Mouse (Mus musculus) brain, embryonic 14.5 days (tissue): ENCODE data around the gene Elmo2. TPM values are rescaled to one million over a fixed set of nuclear protein-coding genes. Genes with fewer than 3 reads are reported as not detected.

ENCODE experiments used
- DNase-seq: peaks from one replicate; pipeline ENCODE4 v3.0.0-alpha.2; 2011; ENCODE audit warnings: low read depth
- CTCF ChIP-seq: fragments of 200-500 bp; IDR thresholded peaks from 2 replicates; pipeline ENCODE4 v1.5.1; 2012; ENCODE audit warnings: inconsistent platforms, mild to moderate bottlenecking, moderate library complexity, borderline replicate concordance; ENCODE audit not compliant: insufficient read depth, insufficient read length; ENCODE audit errors: extremely low read depth
- POLR2A ChIP-seq: fragments of 200-500 bp; IDR thresholded peaks from 2 replicates; pipeline ENCODE4 v1.6.1; 2012; ENCODE audit warnings: mild to moderate bottlenecking, inconsistent platforms, borderline replicate concordance; ENCODE audit not compliant: poor library complexity, insufficient read depth, insufficient read length, severe bottlenecking; ENCODE audit errors: extremely low read depth
- polyA plus RNA-seq: library from polyadenylated mRNA; depleted of rRNA; stranded (reverse); fragments of >200 nt; gene quantifications from 2 replicates; pipeline ENCODE4 v1.2.3, GENCODE M21; 2012

Gene Elmo2
- polyA plus RNA-seq, 1 experiment: 114 TPM

DNA sequence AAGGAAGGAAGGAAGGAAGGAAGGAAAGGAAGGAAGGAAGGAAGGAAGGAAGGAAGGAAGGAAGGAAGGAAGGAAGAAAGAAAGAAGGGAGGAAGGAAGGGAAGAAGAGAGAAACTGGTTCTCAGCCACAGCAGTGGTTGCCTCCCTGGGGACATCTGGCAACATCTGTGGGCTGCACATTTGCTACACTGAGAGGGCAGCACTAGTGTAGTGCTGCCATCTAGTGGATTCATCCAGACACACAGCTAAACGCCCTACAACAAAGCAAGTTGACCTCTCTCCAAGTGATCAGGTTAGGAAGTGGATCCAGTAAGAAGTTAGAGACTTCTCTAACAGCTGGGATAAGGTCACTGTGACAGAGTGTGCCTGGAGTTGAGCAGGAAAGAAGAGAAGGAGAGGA lies 34.6 kb upstream of the Elmo2 start:
- TF ChIP-seq POLR2A (no peak), CTCF (peak; percentile 85)
- peak; percentile 87 for DNase-seq

DNA sequence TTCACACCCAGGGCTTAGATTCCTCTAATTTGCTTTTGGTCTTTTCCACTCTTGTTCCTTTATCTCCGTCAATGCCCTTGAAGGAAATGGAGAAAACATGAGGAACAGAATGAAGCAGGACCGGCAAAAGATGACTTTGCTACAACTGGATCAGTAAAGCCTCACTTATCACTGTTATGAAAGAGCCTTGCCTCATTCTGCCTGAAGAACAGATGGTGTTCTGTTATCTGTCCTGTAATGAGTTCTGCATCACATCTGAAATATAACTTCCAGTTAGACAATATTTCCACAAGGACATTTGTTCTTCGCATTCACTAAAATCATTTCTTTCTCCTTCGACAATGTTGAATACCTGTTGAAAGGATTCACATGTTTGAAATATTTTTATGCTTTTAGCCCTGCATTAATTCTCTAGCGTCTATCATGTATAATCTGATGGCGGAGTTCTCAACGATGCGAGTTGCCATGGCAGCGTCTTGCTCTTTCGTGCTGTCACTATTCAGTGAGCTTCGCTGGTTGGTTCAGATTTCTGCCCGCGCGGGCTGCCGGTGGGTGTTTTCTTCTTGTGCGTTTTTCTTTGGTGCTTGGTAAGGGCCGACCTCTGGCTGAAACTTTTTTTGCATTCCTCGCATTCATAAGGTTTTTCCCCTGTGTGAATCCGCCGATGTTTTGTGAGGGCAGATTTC lies 25.7 kb upstream of the Elmo2 start:
- TF ChIP-seq POLR2A (no peak), CTCF (no peak)
- DNase-seq: no peak

DNA sequence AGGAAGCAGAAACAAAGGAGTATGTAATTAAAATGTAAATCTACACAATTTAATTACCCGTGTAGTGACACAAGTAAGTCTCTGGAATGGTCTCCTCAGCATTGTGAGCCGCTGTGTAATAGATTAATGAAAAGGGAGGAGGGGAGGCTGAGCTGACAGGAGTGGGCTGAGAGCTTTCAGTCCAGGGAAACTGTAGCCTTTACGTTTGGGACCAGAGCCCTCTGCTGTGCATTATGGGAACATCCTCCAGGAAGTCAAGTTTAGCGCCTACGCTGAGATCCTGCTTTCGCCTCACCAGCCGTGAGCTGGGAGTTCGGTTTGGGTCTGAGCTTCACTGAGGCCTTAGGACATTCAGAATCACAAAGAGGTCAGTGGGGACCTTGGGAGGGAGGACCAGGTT lies 23.2 kb upstream of the Elmo2 start:
- TF ChIP-seq CTCF (peak; percentile 70), POLR2A (no peak)
- DNase-seq: peak; percentile 87

DNA sequence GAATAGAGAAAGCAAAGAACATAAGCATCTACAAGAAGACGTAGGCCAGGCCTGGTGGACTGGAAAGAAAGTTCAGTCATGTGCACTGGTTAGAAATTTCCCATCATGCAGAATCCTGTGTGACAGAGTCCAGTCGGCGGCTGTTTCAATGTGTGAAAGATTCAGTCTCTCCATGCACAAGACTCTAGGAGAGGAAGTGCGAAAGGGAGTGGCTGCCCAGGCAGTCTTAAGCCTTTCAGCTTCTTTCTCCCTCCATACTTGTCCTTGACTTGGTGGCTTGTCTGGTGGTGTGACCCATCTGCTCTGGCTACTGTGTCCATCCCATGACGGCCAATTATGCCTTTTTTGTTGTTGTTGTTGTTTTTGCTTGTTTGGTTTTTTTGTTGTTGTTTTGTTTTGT lies 19.9 kb upstream of the Elmo2 start:
- DNase-seq: no peak
- TF ChIP-seq POLR2A (no peak), CTCF (no peak)

DNA sequence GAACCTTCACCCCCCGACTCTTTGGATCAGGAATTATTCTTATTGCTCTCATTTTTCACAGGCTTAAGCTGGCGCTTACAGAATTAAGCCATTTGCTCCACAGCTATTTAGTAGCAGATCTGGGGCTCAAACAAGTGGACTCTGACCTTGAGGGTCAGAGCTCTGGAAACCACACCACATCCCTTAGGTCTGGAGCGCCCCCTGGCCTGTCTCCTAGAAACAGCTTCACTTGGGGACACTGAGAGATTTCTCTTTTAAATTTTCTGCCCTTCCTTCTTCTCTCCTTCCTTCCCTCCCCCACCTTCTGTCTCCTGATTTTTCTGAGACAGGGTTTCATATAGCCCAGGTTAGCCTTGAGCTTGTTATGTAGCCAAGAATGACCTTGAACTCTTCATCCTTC lies 10.9 kb upstream of the Elmo2 start:
- DNase-seq: peak; percentile 61
- TF ChIP-seq CTCF (peak; percentile 65; the same call in 1 of the 2 replicates), POLR2A (no peak)

GRCm38 (mm10) chr2:165332610-165333210 lies 6.4 kb upstream of the Elmo2 start:
- no peak for DNase-seq
- TF ChIP-seq POLR2A (no peak), CTCF (no peak)

DNA sequence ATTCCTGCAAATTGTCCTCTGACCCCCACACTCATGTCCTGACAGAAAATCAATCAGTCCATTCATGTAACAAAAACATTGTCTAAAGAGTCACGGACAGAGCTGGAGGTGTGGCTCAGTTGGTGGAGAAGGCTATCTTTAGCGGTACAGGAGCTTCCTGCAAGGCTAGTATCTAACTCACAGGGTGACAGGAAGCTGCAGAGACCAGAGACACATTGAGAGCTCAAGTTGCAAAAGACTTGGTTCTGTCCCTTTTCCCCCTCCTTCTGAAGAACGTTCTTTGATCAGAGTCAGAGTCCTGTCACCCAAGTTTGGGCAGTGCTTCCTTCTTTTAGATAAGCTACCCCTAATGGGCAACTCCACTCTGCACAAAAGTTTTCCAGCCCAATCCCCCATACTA lies 3.4 kb upstream of the Elmo2 start:
- DNase-seq: no peak
- TF ChIP-seq POLR2A (no peak), CTCF (no peak)

DNA sequence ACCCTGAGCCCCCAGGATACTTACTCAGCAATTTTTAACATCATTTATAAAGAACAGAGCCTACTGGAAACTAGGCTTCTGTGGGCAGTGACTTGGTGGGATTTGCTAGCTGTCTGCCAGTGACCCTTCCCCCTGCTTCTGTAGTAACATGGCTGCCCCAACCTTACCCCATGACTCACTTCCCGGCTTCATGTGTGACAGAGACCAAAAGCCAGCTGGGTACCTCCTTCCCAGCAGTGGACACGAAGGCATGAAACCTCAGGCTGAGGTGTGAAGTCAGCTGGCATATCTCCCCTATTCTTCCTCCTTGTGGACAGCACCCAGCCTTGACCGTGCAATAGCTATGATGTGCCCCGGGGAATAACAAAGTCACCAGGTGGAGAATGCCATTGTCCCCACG lies 2.5 kb upstream of the Elmo2 start:
- TF ChIP-seq CTCF (no peak), POLR2A (no peak)
- DNase-seq: no peak

DNA sequence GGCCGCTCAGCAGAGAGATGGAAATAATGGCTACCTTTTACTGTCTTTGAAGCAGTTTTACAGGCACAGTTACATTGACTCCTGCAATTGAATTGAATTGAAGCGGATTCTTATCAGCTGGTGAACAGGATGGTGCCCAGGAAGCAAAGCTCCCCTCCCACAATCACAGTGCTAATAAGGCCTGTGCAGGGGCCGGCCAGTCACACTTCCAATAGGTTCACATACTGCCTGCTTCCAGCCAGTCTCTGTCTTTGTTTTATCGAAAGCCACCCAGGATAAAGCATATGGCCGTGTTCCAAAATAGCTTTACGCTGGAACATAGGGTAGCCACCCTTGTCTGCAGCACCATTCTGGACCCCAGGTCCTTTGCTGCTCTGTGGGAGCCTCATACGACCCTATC lies 1.1 kb upstream of the Elmo2 start:
- TF ChIP-seq POLR2A (no peak), CTCF (no peak)
- DNase-seq: peak; percentile 64

DNA sequence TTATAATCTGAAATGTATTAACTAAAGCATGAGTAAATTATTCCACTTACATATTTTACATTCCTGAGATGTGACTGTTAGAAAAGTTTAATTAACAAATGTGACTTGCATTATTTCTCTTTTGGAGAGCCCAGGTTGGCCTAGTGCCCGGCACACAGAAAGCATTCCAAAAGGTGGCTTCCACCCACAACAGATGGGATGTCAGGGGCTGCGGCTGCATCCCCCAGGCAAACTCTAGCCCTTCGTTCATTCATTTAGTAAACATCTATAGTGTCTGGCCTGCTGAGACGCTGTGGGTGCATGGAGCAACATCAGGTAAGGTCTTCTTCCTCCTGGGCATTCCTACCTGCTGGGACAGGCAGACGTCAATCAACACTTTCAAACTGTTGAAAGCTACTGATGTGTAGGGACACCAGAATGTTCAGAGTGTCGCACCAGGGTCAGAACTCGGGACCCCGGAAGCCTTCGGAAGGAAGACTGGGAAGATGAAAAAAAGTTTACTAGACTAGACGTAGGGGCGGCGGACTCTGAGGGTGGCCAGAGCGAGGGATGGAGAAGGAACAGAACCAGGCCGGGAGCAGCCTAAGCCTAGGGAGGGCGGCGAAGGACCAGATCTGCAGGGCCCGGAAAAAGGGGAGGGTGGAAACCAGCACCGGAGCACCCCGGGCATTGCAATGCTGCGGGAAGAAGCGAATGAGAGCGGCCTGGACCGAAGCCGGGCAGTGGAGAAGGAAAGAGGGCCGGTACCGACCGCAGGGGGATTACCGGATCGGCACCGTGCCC lies 567 bp downstream of the Elmo2 start:
- DNase-seq: no peak
- TF ChIP-seq POLR2A: no peak
- no peak for TF ChIP-seq CTCF

DNA sequence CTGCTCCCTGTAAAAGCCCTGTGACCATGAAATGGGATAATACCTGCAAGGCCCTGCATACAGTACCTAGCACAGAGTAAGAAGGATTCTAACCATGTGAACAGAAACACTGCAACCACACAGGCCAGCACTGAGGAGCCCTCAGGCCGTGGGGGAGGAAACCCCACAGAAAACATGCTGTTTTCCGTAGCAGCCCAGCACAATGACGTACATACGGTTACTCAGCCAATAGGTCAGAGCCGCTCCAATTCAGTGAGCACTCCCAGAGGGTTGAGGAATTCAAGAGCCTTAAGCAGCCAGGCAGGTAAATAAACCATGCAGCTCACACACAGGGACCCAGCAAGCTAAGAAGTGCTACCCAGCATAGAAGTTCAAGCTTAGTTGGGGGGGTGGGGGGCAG lies 2.4 kb downstream of the Elmo2 start:
- no peak for DNase-seq
- TF ChIP-seq POLR2A (no peak), CTCF (no peak)

DNA sequence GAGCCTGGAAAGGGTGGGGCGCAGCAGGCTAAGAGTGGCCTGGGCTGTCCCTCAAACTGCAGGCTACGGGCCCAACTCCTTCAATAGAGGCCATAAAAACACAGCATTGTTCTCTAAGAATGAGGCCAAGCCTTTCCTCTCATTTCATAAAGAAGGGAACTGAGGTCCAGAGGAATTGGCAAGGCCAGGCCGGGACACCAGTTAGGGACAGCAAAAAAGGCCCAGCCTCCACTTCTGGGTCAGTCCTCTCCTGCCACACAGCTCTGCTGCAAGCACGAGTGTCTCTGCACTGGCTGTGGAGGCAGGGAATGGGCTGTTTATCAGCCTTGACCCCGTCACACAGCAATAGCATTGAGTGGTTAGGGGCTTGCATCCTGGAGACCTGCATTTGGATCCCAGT lies 2.8 kb downstream of the Elmo2 start:
- no peak for TF ChIP-seq POLR2A
- no peak for TF ChIP-seq CTCF
- no peak for DNase-seq
